Mouse (Mus musculus): ENCODE data around the gene Rfx1.

DNA sequence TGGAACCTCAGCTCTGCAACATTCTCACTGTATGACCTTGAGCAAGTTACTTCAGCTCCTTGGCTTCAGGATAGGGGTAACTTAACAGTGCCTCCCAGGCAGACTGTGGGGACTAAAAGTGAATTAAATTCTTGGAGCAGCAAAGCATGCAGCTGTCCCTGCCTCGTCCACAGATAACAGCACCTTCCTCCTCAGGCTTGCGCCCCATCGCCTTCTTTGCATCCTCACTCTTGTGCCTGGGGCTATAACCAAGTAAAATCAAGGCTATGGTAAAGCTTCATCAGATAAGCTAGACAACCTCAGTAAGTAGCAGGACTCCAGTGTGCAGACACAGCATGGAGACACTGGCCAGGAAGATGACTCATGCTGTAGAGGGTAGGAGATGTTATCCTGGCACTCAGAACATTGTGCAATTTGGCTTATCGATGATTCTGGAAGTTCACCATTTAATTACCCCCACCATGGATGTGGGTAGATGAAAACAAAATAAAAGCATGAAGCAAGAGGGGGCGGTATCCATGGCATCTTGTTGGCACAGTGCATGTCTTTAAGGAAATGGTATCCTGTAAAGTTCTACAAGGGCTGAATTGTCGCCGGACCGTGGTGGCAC is 78.1 kb downstream of the Rfx1 start:
- TF ChIP-seq GATA1 (IDR thresholded peaks at IDR 0.05; ENCODE audit: low read length) (no peak), TAL1 (IDR thresholded peaks at IDR 0.05; ENCODE audit: low read length) (no peak)

All from erythroblast, embryonic 14.5 days (primary cell).